Mouse (Mus musculus) cortical plate, adult 2 months (tissue): ENCODE results near the gene Hhat.

Experiments used
- CTCF ChIP-seq: fragments of 200-500 bp; IDR thresholded peaks from 2 replicates; pipeline ENCODE4 v1.5.1; 2011; ENCODE audit warnings: mild to moderate bottlenecking, control low read depth, low read length; ENCODE audit not compliant: insufficient read depth; ENCODE audit errors: extremely low read depth
- POLR2A ChIP-seq: fragments of 200-500 bp; IDR thresholded peaks from 2 replicates; pipeline ENCODE4 v1.6.1; 2011; ENCODE audit warnings: mild to moderate bottlenecking, low read length, control low read depth; ENCODE audit not compliant: insufficient read depth; ENCODE audit errors: extremely low read depth

DNA sequence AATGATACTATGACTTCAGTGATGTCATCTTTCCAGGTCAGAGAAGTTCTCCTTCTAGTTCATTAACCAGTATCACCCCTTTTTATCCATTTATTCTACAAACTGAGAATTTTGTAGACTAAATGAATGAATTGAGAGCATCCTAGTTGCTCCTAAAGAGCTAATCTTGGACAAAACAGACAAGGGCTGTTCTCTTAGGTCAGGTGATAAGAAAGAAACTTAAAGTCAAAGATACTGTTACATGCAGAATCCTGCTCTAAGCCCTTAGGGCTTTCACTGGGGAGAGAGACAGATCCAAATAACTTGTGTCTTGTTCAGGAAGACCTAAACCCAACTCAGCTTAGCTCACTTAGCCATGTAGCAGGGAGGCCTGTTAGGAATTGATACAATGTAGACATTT, 268.2 kb downstream of the Hhat start:
- TF ChIP-seq CTCF = no peak
- no peak for TF ChIP-seq POLR2A
